Mouse (Mus musculus): ENCODE data around the gene Rtn4rl1.

The Rtn4rl1 gene

DNA sequence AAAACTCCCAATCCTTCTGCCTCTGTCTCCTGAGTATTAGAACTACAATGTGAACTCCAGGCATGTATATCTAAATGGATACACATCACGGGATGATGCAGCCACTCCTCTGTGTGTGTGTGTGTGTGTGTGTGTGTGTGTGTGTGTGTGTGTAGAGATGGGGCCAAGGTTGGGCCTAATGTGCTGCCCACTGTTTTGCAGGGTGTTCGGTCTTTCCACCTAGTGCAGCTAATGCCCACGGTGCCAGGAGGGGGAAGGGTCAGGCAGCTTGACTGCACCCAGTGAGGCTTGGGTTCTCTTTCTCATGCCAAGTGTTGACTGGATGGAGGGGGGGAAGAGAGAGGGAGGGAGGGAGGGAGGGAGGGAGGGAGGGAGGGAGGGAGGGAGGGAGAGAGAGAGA lies 19.3 kb downstream of the Rtn4rl1 start:
- DNase-seq (ENCODE audit: low read depth, low spot score) = no peak

DNA sequence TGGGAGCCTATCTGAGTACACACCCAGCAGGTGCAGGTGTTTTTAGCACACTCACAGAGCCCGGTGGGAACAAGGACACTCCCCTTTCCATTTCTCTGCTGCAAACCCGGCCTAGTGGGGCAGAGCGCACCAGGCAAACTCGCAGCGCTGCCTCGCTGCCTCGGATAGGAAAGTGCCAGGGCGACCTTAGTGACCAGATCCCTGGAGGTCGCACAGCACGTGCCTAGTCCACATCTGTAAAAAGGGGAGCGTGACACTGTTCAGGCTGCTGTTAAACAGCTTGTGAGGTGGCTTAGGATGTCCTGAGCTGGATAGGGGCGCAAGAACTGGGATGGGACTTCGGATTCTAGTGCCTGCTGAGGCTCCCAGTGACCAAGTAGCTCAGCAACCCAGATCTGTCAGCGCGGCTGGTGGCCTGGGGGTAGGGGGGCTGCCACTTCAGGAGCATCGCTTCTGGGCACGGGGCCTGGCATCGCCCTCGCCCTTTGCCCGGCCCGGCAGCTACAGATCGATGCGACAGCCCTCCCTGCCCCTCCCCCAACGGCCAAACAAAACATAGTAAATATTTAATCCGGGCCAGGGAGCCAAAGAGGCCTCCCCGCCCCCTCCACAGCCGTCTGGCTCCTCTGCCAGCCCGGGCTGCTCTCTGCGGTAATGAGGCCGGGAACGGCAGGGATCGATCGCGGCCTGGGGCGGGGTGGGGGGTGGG lies 19.9 kb downstream of the Rtn4rl1 start:
- no peak for DNase-seq (ENCODE audit: low read depth, low spot score)

DNA sequence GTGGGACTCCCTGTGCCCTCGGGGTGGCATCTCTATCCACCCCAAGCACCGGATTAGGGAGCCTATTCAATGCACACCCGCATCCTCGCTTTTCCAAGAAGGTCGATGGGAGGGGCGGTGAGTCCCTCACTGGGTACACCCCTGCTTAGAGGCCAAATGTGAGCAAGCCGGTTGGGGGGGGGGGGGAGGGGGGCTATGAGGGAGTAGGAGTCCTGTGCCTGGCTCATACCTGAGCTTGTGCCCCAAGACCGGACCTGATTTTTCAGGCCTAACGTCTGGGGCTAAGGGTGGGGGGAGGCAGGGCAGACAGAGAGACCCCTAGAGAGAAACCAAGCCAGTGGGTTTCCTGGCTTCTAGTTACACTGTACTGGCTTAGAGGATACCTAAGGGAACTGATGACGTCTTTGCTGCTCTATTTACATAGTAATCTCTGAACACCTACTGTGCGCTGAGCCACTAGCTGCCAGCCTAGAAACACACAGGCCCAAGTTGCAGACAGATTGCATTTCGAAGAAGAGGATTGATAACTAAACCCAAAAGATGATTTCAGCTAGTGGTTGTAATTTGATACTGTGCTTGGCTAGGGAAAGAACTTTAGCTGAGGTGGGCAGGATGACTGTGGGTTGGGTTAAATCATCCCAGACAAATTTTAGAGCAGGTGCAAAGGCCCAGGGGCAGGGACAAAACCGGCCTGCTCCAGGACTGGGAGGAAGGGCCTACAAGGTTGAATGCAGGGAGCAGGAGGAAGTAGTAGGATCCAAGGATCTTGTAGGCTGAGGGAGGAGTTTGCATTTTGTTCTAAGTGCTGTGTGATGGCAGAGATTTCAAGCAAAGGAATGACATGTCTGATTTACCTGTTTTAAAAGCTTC lies 20.7 kb downstream of the Rtn4rl1 start:
- no peak for DNase-seq (ENCODE audit: low read depth, low spot score)

DNA sequence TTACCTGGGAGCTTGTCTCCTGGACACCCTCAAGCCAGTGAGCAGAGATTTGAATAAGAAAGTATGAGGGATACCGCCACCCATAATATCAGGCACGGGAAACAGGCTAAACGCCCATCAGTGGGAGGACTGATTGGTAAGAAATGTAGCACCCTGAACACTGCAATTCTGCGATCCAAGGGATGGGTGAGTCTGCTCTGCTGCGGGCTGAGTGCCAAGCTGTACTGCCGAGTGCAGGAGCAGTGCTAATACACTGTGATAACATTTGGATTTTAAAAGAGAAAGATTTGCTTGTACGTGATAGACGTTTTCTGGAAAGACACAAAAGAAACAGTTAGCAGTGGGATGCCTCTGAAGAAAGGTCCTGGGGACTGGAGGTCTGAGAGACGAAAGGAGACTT lies 26.5 kb downstream of the Rtn4rl1 start:
- no peak for DNase-seq (ENCODE audit: low read depth, low spot score)

DNA sequence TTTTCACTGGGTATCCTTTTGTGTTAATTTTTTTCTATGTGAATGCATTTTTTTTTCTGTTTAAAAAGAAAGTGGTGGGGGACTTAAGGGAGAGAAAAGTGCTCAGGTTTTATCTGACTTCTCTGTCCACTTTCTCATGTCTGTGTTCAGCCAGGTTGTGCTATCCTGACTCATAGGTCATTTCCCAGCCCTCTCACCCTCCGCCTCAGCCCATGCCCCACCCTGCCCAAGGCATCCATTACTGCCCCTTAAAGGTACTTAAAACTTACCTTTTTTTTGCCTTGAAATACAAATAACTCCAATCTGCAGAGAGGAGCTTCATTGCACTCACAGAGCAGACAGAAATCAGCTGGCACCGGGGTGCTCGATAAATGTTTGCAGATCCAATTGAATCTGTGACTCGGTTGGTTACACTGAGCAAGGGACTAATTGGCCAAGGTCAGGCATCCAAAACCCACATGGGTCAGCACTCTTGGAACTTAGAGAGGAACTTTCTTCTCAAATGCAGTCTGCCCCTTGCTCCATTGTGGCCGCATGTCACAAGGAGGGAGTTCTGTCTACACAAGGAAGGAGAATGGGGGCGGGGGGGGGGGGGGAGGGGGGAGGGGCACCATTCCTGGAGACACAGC lies 27.0 kb downstream of the Rtn4rl1 start:
- no peak for DNase-seq (ENCODE audit: low read depth, low spot score)

DNA sequence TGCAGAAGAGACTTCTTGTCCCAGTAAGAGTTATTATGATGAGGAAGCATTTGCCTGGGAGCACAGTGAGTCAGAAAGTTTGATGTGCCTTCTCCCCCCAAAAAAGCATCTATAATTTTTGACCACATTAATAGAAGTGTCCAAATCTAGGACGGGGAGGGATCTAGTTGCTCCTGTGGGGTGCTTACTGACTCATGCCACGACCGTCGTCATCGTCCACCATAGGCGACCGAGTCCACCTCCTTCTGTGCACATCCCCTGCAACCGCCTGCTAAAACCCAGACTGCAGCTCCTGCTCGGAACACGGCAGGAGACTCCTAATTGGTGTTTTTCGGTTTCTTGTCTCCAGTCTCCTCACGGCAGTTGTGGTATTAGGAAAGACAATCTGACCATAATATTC lies 30.5 kb downstream of the Rtn4rl1 start:
- DNase-seq (ENCODE audit: low read depth, low spot score) = no peak

DNA sequence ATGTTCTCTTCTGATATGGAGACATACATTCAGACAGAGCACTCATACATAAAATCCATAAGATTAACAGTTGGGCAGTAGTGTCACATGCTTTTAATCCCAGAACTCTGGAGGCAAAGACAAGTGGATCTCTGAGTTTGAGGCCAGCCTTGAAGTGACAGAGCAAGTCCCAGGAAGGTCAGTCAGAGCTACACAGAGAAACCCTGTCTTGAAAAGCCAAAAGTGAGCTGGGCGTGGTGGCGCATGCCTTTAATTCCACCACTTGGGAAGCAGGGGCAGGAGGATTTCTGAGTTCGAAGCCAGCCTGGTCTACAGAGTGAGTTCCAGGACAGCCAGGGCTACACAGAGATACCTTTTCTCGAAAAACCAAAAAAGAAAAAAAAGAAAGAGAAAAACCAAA lies 31.3 kb downstream of the Rtn4rl1 start:
- no peak for DNase-seq (ENCODE audit: low read depth, low spot score)

DNA sequence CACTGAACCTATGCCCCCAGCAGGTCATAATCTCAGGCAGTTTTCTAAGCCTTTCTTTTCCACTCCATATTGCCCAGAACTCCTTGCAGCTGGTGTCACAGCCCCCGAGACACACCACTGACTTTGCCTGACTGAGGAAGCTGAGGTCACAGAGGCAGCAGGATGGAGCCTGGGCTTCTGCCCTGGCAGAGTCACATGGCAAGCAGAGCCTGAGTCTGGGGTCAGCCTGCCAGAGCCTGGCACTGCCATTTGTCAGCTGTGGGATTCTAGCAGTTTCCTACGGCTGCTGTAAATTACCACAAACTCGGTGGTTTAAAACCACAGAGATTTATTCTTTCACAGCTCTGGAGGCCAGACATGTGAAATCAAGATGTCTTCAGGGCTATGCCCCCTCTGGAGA lies 34.0 kb downstream of the Rtn4rl1 start:
- no peak for DNase-seq (ENCODE audit: low read depth, low spot score)

DNA sequence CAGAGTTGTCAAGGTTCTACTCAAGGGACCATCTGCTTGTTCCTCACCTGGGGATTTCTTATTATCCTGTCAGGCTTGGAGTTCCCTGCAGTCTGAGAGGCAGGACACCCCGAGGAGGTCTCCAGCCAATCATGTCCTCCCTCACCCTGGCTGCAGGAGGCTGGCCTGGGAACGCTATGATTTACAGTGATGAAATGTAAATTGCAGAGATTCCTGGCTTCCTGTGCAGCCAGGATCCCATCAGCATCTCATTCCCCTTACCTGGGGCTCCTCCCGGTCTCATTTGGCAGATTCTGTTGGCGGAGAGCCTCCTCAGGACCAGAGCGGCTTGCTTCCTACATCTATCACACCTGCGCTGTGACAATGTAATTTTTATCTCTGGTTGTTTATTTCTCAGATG lies 35.7 kb downstream of the Rtn4rl1 start:
- no peak for DNase-seq (ENCODE audit: low read depth, low spot score)

DNA sequence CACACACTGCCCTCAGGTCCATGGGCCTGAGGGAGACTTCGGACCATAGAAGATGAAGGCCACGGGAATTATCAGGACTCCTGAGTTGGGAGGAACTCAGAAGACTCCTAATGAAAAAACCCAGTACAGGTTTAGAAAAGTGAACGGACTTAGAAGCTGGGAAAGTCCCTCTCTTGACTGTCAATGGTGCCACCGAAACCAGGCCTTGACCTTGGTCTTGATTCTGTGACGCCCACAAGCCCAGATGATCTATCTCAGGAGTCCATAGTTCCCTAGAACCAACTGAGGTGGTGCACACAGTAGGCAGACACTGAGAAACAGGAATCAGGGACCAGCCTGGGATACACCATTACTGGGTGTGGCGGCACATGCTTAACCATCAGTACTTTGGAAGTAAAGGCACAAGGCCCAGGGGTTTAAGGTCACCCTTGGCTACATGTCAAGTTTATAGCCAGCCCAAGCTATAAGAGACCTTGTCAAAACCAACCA lies 36.7 kb downstream of the Rtn4rl1 start:
- no peak for DNase-seq (ENCODE audit: low read depth, low spot score)

DNA sequence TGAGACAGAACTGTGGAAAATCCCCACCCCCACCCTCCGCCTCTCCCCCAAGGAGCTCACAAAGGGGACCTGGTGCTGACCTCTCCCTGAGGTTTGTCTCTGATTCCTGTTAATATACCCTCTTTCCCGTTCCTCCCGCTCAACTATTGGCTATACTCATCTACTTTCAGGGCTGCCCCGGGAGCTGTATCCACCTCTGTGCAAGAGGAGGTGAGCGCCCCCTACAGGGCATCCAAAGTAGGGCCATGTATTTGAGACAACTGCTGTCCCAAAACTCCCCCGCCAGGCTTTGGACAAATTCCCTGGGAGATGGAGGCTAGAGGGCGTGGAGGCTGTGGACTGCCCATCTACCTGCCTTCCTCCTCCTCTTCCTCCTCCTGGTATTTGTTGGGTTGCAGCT lies 38.2 kb downstream of the Rtn4rl1 start:
- DNase-seq (ENCODE audit: low read depth, low spot score) = peak; percentile 72

DNA sequence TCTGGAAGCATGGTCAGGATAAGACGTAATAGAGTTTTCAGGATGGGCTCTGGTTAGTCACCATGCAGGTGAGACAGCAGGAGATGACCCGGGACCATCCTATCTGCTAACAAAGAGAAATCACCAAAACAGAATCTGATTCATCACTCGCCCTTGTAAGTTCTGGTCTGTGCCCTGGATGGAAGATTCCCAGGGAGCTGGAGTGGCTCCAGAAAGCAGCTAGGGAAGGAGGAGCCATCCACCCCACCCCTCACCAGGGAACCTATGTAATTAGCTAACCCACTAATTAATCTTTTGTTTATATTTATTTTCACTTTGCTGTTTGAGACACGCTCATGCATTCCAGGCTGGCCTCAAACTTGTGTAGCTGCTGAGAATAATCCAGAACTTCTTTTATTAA lies 38.9 kb downstream of the Rtn4rl1 start:
- DNase-seq (ENCODE audit: low read depth, low spot score) = no peak

DNA sequence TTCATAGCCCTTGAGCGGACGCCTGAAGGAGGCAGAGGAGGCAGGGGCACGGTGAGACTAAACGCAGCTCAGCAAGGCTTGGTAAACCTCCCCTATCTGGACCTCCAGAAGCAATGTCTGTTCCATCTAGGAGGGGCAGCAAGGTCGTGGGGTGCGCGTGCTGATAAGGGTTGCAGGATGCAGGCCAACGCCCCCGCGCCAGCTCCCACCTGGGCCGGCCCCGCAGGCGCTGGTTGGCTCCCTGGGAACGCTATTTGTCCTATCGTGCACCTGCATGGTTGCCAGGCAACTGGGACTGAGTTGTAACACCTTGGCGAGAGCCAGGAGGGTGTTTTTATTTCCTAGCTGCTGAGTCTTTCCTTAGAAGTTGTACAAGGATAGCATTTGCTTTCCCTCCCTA lies 41.2 kb downstream of the Rtn4rl1 start:
- DNase-seq (ENCODE audit: low read depth, low spot score) = no peak

DNA sequence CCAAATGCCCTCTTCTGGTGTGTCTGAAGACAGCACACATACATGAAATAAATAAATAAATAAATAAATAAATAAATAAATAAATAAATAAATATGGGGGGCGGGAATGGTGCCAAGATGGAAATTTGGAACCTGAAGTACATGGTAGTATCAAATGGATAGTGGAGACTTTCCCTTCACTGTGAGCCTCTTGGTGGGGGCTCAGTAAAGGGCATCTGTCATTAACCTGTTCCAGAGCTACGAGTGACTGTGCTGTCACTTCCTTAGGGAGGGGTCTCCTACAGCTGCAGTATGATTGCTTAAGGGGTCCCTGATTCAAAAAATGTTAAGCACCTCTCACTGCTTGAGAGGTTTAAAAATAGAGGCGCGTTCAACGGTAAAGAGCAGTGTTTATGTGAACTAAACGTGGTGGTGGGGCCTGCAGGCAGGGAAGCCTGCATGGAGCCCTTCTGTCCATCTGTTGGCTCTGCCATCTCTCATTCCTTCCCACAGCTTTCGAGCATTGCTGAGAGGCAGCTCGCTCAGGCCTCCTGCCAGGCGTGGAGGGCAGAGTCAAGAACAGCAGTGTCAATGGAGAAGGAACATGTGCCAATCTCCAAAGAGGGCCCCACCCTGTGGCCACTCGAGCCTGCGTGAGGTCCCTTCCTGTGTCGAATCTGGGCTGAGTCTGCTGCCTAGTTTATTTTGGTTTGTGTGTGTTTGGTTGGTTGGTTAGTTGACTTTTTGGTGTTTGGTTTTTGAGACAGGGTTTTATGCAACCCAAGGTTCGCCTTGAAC lies 46.8 kb downstream of the Rtn4rl1 start:
- no peak for DNase-seq (ENCODE audit: low read depth, low spot score)

DNA sequence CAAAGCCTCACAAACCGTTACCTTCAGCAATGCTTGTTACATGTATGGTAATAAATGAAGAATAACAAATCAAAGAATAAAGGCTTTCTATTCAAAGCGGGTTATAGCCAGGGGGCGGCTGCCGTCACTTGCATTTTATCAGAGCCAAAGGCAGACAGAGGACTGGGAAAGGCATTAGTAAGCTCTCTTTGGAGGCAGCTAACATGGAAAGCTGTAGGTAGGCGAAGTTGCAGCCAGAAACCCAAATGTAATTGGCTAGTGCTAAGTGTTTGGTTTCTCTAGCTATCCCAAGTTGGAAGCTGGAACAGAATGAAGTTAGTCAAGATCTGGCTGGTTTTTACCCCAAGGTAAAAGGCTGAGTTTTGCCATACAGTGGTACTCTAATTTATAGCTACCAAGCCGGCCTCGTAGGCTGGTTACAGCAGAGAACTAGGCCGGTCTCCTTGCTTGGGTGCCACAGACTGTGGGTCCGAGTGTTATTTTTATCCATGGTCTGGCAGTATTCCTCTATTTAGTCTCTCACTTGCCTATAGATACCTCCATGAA lies 49.2 kb downstream of the Rtn4rl1 start:
- no peak for DNase-seq (ENCODE audit: low read depth, low spot score)

DNA sequence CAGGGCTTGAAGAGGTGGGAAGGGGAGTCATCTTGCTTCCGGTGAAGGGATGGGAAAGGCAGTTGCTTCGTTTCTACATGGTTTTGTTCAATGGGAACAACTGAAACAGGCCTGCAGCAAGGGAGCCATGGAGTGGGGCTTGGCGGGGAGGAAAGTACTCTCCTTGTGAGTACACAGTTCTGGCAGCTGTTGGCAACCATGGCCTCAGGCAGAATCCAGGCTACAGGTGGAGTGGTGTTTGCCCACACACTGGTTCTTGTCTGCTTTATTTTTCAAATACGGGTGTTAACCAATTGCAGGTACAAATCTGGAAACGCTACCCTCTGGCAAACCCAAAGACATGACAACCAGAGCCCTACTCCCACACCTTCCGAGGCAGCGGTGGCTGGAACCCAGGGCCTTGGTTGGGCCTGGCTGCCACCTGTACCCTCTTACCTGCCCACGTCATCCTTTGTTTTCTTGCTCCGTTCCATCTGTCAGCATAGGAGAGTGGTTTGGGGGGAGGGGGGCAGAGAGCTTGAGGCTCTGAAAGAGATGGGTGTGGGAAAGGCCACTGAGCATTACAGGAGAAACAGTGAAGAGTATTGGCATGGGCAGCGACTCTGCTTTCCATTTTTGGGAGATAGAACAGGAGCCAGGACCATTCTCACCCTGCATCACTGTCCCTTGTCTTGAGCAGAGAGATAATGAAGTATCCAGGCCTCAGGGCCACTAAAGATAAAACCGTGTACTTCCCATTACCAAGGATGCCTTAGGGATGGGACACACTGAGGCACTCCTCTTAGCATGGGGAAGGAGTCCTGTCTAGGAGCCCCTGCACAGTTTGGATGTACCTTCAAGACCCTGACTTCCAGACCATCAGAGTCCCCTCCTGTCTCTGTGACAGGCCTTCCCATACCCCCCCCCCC lies 51.0 kb downstream of the Rtn4rl1 start:
- DNase-seq (ENCODE audit: low read depth, low spot score) = no peak

DNA sequence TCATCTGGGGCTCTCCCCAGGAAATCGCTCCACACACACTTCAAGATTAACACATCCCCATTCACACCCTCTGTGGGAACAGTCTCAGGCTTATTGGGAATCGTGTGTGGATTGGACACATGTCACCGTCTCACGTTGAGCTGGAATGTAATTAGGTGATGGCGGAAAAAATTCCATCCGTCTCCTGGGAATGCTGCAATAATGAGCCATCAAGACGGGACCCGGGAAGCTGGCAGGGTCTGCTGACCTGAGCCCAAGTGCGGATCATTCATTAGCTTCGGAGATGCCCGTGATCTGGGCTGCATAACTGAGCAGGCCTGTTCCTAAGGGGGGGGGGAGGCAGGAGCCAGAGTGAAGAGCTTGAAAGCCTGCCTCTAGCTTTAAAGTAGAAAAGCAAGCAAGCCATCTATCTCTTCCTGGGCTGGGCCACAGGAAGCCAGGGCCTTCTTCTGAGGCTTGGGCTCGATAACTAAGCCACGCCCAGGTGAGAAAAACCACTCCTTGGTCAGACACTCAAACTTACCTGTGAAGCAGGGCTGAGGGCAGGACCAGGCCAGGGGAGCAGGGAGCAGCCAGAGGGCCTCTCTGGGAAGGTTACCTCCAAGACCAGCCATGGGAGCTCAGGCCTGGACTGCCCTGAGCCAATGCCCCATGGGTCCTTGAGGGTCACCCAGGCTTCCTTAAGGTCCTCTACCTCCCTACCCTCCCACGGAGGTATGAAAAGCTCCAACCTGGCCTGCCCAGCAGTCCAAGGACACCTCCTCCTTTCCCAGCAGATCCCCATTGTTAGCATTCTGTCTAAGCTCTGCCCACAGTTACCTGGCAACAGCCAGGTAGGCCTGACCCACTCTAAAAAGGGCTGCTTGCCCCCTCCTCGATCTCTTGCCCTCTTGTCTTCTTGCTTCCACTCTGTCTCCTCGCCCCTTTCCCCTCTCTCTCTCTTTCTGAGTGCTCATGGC lies 52.1 kb downstream of the Rtn4rl1 start:
- DNase-seq (ENCODE audit: low read depth, low spot score) = no peak

DNA sequence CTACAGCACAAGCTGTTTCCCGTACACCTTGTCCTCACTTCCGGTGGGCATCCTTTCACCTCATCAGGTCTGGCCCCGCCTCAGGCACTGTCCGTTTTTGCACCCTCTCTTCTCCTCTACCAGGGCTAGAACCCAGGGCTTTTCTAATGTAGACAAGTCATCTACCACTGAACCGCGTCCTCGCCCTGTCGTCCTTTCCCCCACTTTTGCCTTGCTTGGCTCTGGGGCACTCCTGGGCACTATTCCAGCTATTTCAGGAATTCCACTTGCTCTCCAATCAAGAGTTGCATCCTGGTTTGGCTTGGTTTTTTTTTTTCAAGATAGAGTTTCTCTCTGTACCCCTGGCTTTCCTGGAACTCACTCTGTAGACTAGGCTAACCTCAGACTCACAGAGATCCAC lies 53.0 kb downstream of the Rtn4rl1 start:
- DNase-seq (ENCODE audit: low read depth, low spot score) = no peak

DNA sequence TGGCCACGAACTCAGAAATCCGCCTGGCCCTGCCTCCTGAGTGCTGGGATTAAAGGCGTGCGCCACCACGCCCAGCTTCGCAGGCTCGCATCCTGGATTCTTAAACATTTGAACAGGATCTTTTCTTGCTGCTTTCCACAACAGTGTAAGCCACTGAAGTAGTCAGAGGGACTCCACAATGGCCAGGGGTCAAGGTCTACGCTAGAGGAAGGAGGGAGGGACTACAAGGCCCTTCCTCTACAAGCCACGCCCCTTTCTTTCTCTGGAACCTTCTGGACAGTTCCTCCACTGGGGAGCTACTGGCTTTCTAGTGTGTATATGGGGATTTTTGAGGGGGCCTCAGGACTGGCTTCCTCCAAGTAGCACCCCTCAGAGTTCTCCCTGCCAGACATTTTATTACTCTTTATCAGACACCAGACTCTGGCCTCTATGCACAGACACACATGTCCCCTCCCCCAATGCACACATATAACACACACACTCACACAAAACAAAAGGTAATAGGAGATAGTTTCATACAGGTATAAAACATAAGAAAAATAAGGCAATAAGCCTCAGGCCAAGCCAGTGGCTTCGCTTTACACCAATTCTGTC lies 53.7 kb downstream of the Rtn4rl1 start:
- no peak for DNase-seq (ENCODE audit: low read depth, low spot score)

All from A20 (cell line).